Mouse (Mus musculus) spleen, adult 2 months (tissue): ENCODE measurements around the gene Ugt1a1.

ENCODE experiments used
- CTCF ChIP-seq: fragments of 200-500 bp; IDR thresholded peaks from 2 replicates; pipeline ENCODE4 v1.5.1; 2011; ENCODE audit warnings: mild to moderate bottlenecking, inconsistent platforms; ENCODE audit not compliant: insufficient read depth, insufficient read length, insufficient replicate concordance; ENCODE audit errors: extremely low read depth
- POLR2A ChIP-seq: fragments of 200-500 bp; IDR thresholded peaks from 2 replicates; pipeline ENCODE4 v1.6.1; 2011; ENCODE audit warnings: low read depth, low read length, inconsistent platforms

GRCm38 (mm10) chr1:88238771-88239170, 27.0 kb downstream of the Ugt1a1 start:
- TF ChIP-seq CTCF (no peak), POLR2A (no peak)
